Mouse (Mus musculus) left cerebral cortex, adult 9 months (tissue): ENCODE measurements around the gene Rwdd4a.

Source experiments
- DNase-seq, 2 experiments: peaks; one replicate each; pipeline ENCODE4 v3.0.0; 2022; ENCODE audit warnings: low spot score in 2 of 2

The Rwdd4a gene

DNA sequence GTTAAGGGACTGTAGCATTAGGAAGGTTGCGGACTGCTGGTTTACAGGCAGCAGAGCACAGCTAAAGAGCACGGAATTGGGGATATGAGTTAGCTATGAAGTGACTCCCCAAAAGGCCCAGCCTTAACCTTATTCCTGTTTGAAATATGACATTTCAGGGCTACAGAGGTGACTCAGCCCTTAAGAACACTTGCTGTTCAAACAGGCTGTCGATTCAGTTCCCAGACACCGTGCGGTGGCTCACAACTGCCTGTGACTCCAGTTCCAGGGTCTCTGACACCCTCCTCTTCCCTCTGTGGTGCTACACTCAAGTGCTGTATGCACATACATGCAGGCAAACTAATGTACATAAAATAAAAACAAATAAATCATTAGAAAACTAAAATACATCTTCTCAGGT is 55.2 kb downstream of the Rwdd4a start:
- no peak for DNase-seq

DNA sequence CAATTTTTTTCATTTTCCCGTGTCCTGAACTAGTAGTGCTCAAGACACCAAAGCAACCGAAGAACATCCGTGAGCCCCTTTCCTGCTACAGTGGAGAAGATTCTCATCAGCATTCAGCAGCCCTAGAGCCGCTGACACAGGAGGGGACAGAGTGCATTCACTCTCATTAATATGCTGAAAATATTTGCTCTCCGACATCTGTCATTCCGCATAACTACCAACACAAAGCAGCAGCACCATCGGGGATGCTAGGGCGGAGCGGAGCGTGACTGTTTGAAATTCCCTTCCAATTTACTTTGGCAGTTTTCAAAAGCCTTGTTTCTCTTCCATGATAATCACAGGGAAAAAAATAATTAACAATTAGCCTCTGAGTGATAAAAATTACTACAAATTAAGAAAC is 56.9 kb downstream of the Rwdd4a start:
- DNase-seq: no peak

DNA sequence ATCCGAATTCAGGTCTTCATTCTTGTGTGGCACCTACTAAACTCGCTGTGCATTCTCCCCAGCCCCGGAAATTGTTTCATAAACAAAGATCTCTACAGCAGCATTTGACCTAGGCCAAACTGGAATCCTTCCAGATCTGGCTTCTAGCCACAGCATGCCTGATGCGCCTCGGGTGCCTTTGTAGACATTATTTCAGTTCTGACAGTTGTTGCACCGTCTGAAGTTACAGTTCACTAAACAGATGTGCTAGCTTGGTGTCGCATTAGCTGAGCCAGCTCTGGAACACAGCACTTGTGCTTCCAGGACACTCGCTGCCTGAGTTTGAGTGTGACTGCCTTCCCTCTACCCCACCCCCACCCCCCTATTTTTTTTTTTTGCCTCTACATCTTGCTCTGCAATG is 67.2 kb downstream of the Rwdd4a start:
- DNase-seq: no peak
